Mouse (Mus musculus): ENCODE data around the gene Gbp2.

- no peak for TF ChIP-seq POLR2A (IDR thresholded peaks at IDR 0.05; ENCODE audit: low read depth, low read length)
- no peak for TF ChIP-seq CTCF (conservative IDR thresholded peaks at IDR 0.05 in 1 of 2, IDR thresholded peaks at IDR 0.05 in 1 of 2; ENCODE audit: low read depth in 2 of 2, low read length in 2 of 2)
- TF ChIP-seq NELFE (IDR thresholded peaks at IDR 0.05; ENCODE audit: low read depth, low read length), result no peak
- no peak for TF ChIP-seq ZNF384 (IDR thresholded peaks at IDR 0.05; ENCODE audit: low read depth, low read length)
- TF ChIP-seq MYC (IDR thresholded peaks at IDR 0.05; ENCODE audit: low read depth, low read length), result no peak
- TF ChIP-seq JUN (IDR thresholded peaks at IDR 0.05; ENCODE audit: insufficient read depth, low read depth, low read length), result no peak
- TF ChIP-seq RCOR1 (conservative IDR thresholded peaks at IDR 0.05; ENCODE audit: low read depth, low read length), result no peak
- TF ChIP-seq JUND (conservative IDR thresholded peaks at IDR 0.05; ENCODE audit: low read depth, low read length), result no peak
Measured at GRCm38 (mm10) chr3:142630385-142630784, 10.0 kb downstream of the Gbp2 start.

Measured in CH12.LX (cell line).